Comparison of ENCODE assay signal across 8 mouse cellular contexts in genomic region chr17:32685048-32685750, GRCm38 (mm10). TPM values are rescaled to one million over a fixed set of nuclear protein-coding genes. Genes with fewer than 3 reads are reported as not detected.
DNase-seq lines count a peak whose midpoint lies in the region; ATAC-seq and TF ChIP-seq lines count a peak whose summit lies in the region.

Gene Cyp4f15, plus strand, starts transcription at chr17:32685627.

- no peak within 1 kb of the TSS; the same call in 1 of the 2 replicates for H3K27ac ChIP-seq in midbrain, postnatal 0 days (ENCODE audit: low read depth, low read length)
- H3K27ac ChIP-seq in gastrocnemius, adult 2 months: no peak within 1 kb of the TSS

- no peak within 1 kb of the TSS for H3K4me2 ChIP-seq in midbrain, postnatal 0 days (ENCODE audit: low read depth, low read length, poor library complexity, severe bottlenecking)

- 22% methylated on average over 7 of the region's 7 CpGs for WGBS in midbrain, postnatal 0 days

- no peak for TF ChIP-seq CTCF in midbrain, postnatal 0 days (IDR thresholded peaks at IDR 0.05)
- no peak for TF ChIP-seq CTCF in gastrocnemius, adult 2 months (IDR thresholded peaks at IDR 0.05)

- no peaks in the 10 kb centered on the region for H3K4me1 ChIP-seq in midbrain, postnatal 0 days (ENCODE audit: insufficient read depth, low read length)

- H3K36me3 ChIP-seq in midbrain, postnatal 0 days (ENCODE audit: insufficient read depth, low read length): no peaks in the 10 kb centered on the region

- no peaks in the 10 kb centered on the region for H3K9me3 ChIP-seq in midbrain, postnatal 0 days (ENCODE audit: low read length)

- no peak within 1 kb of the TSS for H3K9ac ChIP-seq in midbrain, postnatal 0 days (replicated peaks; ENCODE audit: low read length, poor library complexity, severe bottlenecking)

- H3K4me3 ChIP-seq in midbrain, postnatal 0 days (ENCODE audit: low read depth, low read length): no peak within 1 kb of the TSS
- H3K4me3 ChIP-seq in gastrocnemius, adult 2 months: no peak within 1 kb of the TSS

- intact Hi-C loops in gastrocnemius, adult 2 months (cut with DNase I): no loop called here
- intact Hi-C loops in gastrocnemius, postnatal 36 days (cut with DNase I): no loop called here

- no peaks in the 10 kb centered on the region for H3K27me3 ChIP-seq in midbrain, postnatal 0 days (ENCODE audit: insufficient read depth, low read length)

- no peak for ATAC-seq in frontal cortex, adult (ENCODE audit: low TSS enrichment)
- ATAC-seq in midbrain, postnatal 0 days (ENCODE audit: low FRiP score): peak; percentile 62; the same call in 1 of the 2 replicates

- peak; percentile 27 to 63 for DNase-seq in frontal cortex, adult 2 months (ENCODE audit: extremely low spot score in 1 of 2, low spot score in 1 of 2)
- DNase-seq in brain, adult 2 months (ENCODE audit: low read depth, low spot score): peak; percentile 10
- no peak for DNase-seq in gonadal fat pad, adult 2 months (ENCODE audit: low read depth)
- peak; percentile 29 for DNase-seq in left cerebral cortex, adult 11 months (ENCODE audit: low spot score)
- DNase-seq in midbrain, postnatal 0 days (ENCODE audit: low spot score): peak; percentile 62
- DNase-seq in gastrocnemius, adult 2 months: no peak
- DNase-seq in gastrocnemius, postnatal 36 days: no peak

RNA-seq across cellular contexts. Expression of gene Cyp4f15, which starts in this region (rescaled TPM):
- polyA plus RNA-seq in frontal cortex, adult 2 months (2012; rRNA removed): 30.5 and 38.6 TPM in 2 replicates
- 18.4 and 20.6 TPM in 2 replicates for polyA plus RNA-seq in gonadal fat pad, adult 2 months (2012; rRNA removed)
- 2.3 and 22.3 TPM in 2 replicates for total RNA-seq in midbrain, postnatal 0 days (2014; rRNA removed)
- polyA plus RNA-seq in midbrain, postnatal 0 days (2015; fragmentation: Nextera tagmentation; extraction: Ambion mirVana): 1.9 and 2.0 TPM in 2 replicates
- not detected for total RNA-seq in gastrocnemius, adult 2 months (2021)
- not detected for total RNA-seq in gastrocnemius, postnatal 36 days (2021)

Comparison
In these comparisons a context has a peak if more than half of its experiments do, and no peak if none do; other contexts are left out.
1. DNase-seq: peak in frontal cortex, adult 2 months (2 of 2), brain, adult 2 months (single experiment), left cerebral cortex, adult 11 months (single experiment) and midbrain, postnatal 0 days (single experiment); none in gonadal fat pad, adult 2 months (single experiment), gastrocnemius, adult 2 months (single experiment) and gastrocnemius, postnatal 36 days (0 of 2).